Mouse (Mus musculus) embryo, embryonic 10.5 days (tissue): ENCODE results near the gene Cdkal1.

Experiments used
- DNase-seq: peaks from one replicate; pipeline ENCODE4 v3.0.0-alpha.2; 2015; ENCODE audit warnings: low spot score

Cdkal1 gene

DNA sequence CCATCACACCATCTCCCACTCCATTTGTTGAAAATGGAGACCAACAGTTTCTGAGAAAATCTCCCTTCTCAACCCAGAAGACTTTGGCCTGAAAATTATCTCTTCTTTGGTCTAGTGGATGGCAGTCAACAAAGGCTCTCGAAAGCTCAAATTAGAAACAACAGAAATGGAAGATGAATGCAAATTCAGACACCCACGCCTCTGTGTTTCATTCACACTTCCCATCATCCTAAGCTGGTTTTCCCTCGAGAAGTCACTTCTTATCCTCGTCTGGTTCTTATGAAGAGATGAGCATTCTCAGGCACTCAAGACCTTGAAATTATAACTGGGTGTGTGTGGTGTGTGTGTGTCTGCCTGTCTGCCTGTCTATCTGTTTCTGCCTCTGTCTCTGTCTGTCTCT is 621.0 kb downstream of the Cdkal1 start:
- no peak for DNase-seq

DNA sequence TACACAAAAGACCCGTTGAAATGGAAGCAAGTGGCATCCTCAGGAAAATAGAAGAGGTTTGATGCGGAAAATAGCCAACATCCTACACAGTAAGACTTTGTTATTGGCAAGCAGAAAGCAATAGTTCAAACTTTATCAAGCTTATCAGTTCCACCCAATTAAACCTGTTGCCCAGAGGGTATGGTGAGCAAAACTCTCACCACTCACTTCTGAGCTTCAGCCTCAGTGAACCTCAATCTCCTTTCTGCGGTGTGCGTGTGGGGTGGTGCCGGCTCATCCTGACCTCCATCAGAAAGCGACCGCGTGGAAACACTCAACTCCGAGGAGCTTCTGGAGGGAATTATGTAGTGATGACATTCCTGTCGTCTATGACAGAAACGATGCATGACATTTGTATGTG is 621.5 kb downstream of the Cdkal1 start:
- DNase-seq: no peak

DNA sequence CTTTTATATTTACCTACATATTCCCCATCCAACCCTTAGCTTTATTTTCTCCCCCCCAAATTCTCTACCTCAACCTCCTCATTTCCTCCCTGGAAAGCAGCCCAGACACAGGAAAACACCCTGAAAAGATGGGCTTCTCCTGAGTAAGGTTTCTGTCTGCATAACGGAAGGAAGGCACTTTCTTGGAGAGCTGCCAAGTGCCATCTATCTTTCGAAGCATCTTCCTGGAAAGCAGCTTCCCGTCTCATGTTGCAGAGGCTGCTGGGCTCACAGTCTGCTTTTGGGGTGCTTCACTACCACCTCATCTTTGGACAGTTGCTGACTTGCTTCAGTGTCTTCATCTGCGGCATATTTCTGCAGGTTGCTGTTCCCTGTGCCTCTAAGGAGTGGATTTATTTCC is 622.8 kb downstream of the Cdkal1 start:
- DNase-seq: no peak

DNA sequence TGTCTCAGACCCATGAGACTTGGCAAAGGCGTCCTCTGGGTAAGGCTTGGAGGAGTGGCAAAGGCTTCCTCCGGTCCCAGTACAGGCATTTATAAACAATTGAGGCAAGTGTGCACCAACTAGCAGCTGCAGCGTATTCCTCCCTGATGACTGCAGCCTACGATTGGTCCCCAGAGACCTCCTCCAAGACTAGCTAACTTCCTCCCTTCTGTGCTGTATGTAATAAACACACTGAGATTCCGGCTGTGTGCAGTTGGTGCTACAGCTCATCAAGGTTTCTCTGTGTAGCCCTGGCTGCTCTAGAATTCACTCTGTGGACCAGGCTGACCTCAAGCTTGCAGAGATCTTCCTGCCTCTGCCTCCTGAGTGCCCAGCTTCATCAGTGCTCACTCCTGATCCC is 630.7 kb downstream of the Cdkal1 start:
- DNase-seq: no peak

DNA sequence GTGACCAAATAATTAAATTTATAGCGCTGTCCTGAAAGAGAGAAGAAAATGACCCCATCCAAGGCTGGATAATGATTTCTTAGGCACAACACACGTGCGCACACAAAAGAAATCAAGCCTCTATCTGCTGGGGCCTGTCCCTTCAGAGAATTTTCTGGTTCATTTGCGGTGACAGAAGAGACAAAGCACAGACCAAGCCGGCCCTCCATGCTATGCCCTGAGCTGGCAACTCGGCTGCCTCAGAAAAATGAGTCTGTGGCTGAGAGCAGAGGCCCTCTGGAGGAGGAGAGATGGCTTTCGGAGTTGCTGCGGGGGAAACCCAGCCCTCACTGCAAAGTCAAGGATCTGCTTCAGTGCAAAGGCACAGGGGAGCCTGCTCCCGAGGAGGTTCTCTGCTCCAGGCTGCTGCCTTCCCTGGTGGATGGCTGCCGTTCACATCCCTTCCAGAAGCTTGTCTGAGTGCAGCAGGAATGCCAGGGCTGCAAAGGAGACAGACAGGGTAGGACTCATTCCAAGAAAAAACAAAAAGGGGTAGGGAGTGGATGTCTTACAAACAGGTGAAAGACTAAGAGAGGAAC is 633.1 kb downstream of the Cdkal1 start:
- DNase-seq: peak; percentile 84

DNA sequence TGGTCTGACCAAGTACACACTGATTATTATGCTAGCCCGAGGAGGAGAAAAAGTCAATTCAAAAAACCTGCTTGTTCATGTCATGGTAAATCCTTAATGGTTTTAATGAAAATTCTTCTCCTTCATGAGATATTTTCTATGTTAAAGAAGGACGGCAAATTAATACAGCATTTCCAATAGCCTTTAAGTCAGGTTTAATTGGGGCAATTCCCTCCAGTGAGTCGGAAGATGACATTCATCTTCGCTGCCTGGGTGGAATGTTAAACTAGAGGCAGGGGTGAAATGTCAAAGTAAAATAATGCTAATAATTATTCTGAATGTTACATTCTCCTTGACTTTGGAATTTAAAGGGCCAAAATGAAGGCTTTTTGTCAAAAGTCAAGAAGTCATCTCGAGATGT is 633.8 kb downstream of the Cdkal1 start:
- peak; percentile 27 for DNase-seq

DNA sequence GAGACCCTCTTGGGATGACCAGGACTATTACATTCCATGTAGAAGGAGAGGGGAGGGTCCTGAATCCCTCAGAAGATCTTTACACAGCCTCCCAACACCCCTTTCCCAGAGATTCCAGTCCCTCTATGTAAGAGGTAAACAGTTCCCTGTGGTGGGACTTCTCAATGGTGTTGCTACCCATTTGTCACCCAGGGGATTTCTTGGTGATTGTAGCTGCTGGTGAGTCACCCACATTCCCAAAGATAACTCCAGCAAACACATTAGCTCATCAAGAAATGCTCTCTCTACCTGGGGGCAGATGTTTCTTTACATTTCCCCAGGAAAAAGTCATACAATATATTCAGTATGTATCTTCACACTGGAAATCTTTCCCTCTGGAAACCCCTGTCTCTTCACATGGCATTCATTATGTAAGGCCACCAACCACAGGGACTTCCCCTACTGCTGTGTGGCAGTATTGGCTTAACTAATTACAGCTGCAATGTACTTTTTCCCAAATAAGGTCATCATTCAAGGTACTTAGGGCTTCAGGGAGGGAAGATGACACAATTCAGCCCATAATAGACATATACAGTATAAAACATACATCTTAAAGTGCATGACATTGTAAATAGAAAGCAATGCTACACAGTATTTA is 636.8 kb downstream of the Cdkal1 start:
- DNase-seq: no peak

DNA sequence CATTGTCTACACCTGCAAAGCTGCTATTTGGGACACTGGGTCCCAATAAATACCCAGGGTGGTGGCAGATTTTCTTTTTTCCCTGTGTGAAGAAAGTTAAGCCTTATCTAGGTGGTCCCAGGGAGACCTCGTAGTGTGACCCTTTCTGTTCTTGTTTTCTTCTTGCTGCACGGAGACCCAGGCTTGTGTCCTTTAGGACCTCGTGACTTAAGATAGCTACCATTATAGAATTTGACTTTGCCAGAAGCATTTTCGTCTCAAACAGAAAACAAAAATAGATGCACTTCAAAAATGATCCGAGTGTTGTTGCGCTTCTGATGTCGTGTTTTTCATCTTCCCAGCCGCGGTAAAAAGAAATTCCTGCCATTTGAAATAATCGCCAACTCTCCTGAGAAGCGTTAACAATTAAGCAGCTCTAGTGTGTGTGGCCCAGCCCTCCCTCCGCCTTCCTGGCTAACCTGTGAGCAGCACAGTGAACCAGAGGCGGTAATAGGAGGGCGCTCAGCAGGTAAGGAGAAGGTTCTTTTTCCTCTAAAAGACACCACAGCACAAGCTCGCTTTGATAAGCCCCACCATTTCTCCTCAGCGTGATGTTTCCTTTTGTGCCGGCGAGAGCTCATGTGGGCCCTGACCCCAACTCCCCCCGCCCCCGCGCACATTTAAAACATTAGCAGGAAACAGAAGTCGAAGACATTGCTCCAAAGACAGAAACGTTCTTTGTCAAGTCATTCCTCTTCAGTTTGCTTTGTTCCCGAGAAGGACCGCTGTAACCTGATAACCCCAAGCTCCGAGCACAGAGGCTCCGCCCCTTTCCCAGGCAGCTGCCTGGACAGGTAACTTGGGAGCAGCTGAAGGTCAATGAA is 645.1 kb downstream of the Cdkal1 start:
- DNase-seq: peak; percentile 79

DNA sequence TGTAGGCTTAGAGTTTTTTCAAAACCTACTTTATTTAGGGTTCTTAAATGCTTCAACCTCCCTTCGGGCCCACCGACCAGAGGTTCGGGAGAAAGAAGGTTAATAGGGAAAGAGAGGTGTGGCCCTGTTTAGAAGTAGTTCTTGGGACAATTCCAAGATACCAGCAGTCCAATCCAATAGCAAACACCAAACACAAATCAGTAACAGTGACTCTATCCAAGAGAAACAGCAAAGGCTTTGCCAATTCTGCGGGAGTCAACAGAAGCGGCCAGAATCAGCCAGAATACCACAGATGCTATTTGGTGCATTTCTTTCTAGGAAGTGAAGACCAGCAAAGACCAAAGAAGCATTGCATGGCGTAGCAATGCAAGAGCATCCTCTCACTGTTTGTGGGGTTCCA is 646.7 kb downstream of the Cdkal1 start:
- no peak for DNase-seq

DNA sequence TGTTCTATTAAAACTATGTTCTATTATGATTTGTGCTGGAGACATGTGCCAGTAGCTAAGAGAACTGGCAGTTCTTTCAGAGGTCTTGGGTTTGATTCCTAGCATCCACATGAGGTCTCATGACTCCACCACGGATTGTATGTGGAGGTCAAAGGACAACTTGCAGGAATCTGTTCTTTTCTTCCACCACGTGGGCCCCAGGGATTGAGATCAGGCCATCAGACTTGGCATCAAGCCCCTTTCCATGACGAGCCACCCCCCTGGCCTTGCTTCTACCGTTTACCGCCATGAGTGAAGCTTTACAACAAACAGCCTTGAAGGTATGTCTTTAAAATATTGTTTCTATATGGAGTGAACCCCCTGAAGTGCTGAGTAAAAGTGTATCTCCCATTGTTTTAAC is 651.6 kb downstream of the Cdkal1 start:
- DNase-seq: no peak

DNA sequence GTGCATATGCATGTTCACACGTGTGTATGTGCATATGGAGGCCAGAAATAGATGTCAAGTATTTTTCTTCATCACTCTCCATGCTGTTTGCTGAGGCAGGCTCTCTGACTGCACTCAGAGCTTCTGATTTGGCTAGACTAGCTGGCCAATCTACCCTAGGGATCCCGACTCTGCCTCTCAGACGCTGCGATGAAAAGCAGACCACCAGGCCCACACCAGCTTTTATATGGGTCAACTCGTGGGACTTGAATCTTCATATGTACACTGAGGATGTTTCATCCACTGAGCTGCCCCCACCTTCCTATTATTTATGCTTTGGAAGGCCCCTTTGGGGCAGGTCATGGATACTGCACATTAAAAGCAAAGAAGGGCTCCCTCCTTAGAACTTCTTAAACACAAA is 652.0 kb downstream of the Cdkal1 start:
- DNase-seq: no peak

DNA sequence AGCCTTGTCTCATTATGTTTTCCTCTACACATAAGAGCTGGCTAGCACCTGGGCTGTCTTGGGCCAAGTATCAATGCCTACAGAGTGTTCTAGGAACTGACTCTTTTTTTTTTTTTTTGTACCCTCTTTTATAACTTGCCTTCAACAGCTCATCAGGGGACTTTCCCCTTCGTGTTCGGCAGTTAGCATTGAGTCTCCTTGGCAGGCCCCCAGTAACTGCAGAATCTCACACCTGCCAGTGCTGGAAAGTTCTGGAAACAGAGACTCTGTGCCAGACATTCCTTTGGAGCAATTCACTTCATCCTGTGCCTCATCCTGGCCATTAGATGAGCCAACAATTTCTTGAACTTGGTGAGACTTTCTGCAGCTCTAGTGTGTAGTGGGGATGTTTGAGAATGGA is 652.9 kb downstream of the Cdkal1 start:
- DNase-seq: no peak

DNA sequence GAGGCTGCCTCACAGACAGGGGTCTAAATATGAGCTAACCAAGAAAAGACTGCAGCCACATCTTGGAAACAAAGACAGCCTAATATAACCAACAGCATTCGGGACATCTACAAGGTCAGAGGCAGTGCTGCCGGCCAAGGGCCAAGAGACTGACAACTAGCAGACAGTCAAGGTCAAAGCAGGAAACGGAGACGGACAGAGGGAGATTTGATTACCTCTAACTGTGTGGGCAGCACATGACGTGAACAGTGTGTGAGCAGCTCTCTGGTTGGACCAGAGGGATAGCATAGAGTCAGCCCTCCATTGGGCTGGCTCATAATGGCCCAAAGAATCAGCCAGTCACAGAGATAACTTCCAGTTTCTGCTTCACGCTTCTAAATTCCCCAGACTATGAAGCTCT is 655.8 kb downstream of the Cdkal1 start:
- peak; percentile 42 for DNase-seq

DNA sequence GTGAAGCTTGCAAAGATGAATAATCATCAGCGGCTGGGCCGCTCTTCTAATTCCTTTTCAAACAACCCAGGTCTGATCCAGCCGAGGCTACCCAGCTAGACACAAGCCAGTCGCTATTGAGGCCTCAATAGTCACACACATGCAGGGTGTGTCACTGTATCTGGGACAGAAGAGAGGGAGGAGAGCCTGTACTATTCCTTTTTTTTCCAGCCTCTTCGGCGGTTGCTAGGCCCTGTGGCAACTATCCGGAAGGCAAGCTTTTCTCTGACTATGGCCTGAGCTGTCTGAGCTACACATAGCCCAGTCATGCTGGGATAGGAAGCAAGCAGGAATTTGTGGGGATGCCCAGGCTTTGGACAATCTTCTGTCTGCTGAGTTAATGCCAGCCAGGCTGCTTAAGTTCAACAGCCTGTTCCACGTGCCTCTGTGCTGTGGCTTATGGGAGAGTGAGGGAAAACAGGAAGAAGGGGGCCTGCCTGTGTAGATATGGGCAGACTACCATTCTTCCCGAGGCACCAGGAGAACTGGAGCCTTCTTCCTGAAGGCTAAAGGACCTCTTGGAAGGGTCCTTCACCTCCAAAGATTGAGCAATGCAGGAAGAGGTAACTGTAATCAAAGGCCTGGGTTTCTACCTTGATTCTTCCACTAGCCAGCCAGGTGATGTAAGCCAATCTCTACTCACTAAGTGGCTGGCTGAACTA is 658.5 kb downstream of the Cdkal1 start:
- DNase-seq: no peak

DNA sequence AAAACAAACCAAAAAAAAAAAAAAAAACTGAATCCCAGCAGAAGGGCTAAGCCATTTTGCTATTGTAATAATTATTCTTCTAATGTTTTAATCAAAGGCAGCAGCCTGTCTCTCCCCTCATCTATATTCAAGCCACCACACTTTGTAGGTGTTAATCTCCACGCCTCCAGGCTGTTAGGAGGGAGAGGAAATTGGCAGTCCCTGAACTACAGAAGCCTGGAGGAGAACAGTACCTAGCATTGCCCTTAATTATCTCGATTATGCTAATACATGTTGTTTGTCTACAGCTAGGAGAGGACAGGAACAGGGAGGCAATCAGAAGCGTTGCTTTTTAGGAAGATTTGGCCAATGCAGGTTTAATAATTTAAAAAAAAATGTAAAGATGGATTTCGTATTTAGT is 659.8 kb downstream of the Cdkal1 start:
- DNase-seq: no peak

DNA sequence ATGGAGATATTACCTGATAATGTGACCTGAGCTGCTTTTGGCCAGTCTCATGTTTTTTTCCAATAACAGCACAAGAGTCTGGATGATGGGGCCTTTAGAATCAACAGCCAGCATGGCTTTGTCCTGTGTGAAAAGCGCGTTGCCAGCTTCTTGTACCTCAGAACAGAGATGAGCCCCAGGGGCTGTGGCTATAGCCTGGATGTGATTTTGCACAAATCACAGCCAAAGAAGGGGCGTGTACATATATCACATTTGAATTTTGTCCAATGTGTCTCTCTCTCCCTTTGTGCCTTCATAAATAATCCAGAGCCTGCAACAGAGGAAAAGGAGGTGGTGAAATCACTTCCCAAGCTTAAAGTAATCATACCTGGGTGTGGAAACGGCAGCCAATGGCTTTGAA is 660.5 kb downstream of the Cdkal1 start:
- no peak for DNase-seq

DNA sequence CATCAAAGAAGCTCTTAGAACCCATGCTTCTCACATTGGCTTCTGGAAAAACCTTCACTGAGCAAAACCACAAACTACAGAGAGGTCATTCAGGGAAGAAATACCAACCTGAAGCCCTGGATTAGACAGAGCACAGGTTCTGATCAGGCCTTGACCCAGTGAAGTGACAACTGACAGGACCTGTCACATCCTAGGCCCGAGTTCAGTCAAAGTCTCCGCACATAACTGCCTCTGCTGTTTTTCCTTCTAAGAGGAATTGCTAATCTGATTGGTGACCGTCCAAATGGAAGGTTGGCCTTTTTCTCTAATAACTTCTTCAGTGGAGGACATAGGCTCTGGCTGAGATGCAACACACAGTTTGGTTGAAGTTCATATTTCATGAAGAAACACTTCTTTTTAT is 662.8 kb downstream of the Cdkal1 start:
- DNase-seq: no peak

DNA sequence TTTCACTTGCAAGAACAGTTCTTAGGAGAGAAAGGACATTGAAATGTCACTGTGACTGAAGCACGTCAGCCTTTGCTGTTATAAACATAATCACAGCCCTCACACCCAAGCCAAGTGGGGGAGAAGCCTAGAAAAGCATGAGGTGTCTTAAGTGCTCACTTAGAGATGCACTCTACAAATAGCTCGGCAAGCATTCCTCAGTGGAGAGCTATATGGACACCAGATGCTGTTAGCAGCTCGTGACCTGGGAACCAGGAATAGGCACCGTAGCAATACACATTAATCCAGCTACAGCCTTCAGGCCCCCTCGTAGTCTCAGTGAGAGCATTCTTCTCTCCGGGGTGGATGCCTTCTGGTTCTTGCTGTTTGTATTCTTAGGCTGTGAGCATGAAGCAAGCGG is 664.9 kb downstream of the Cdkal1 start:
- no peak for DNase-seq

DNA sequence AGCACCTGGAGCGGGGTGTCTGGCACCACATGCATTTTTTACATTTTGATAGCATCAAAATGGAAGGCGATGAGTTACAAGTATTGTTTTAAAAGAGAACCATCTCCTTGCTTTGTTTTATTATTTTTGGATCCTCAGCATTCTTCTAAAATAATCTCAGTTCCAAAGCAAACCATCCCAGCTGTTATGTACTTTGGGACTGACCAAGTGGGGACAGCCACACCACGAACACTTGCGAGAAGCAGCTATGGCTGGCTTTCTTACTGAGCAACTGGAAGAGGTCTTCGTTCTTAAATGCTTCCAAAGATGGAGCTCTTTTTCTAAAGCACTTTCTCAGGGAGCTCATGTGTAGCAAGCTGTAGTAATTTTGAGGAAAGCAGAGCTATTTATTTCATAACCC is 668.7 kb downstream of the Cdkal1 start:
- DNase-seq: no peak

DNA sequence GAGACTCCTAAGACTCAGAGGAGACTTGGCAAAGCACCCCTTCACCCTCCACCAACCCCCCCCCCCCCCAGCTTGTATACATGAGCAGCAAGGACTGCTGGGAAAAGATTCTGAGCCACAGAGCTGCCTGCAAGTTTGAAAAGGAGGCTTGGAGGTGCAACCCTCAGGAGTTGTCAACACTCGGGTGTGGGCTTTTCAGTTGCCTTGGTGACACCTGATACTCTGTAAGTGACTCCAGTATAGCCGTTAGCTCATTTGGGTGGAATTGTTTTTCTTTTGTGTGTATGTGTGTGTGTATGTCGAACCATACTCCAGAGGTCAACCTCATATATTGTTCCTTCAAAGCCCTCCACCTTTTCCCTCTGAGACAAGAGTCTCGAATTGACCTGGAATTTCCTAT is 669.9 kb downstream of the Cdkal1 start:
- DNase-seq: no peak

DNA sequence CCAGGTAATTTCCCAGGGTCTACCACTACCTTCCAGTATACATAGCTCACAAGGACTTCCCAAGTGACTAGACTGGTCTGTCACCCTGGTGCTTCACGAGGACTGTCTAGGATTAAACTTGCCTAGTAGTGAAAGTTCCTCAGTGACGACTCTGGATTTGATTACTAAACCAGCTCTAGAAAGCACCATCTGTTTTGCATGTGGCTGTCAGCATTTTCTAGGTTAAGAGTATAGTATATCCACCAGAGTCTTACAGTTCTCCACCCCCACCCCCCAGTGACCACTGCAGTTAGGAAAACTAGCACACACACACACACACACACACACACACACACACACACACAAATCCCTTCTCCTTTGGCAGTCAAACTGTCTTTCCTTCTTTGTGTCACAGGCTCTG is 670.9 kb downstream of the Cdkal1 start:
- DNase-seq: no peak

DNA sequence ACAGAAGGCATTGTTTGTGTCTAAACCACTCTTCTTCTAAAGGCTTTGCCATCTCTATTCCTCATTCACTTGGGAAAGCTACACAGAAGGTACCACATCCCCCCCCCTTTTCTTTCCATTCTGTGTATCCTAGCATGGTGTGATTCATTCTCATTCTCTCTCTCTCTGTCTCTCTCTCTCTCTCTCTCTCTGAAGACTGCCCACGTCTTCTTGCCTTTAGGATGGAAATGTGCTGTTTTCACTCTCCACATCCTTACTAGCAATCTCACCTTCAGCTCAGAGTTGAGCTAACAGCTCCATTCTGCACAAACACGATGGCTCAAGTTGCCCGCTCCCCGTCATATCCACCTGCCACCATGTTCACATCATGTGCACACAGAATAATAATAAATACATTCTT is 675.6 kb downstream of the Cdkal1 start:
- DNase-seq: no peak

DNA sequence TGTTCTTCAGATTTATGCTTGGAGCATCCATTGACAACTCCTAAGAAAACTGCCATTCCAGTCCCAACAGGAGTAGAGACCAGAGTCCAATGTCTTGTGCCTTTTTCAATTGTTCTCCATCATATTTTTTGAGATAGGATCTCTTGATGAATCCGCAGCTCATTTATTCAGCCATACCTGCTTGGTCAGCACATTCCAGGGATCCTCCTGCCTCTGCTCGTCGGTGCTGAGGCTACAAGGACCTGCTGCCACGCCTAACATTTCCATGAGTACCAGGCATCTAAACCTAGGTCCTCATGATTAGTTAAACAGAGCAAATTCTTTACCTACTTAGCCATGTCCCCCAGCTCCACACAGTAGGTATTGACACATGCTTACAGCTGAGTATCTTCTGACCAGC is 676.2 kb downstream of the Cdkal1 start:
- no peak for DNase-seq
